Mouse (Mus musculus) heart, embryonic 11.5 days (tissue): ENCODE measurements around the gene Sirpa. TPM values are rescaled to one million over a fixed set of nuclear protein-coding genes. Genes with fewer than 3 reads are reported as not detected.

Source experiments
- ATAC-seq: fragments of 200-750 bp; cut with Nextera tagmentation; replicated peaks from 2 replicates; pipeline ENCODE4 v1.8.0; 2017; ENCODE audit warnings: moderate library complexity; ENCODE audit not compliant: insufficient number of reproducible peaks, low FRiP score, low TSS enrichment
- H3K27ac ChIP-seq: fragments of 300-500 bp; sonication (generic); 2 replicates; pipeline ENCODE4 v1.5.1; 2014; ENCODE audit warnings: mild to moderate bottlenecking, low read depth, low read length
- H3K27me3 ChIP-seq: fragments of 300-500 bp; sonication (generic); 2 replicates; pipeline ENCODE4 v1.6.1; 2014; ENCODE audit warnings: mild to moderate bottlenecking, low read length, mixed read lengths; ENCODE audit not compliant: control insufficient read depth, insufficient read depth
- H3K36me3 ChIP-seq: fragments of 300-500 bp; sonication (generic); 2 replicates; pipeline ENCODE4 v1.6.1; 2014; ENCODE audit warnings: mild to moderate bottlenecking, low read length, moderate library complexity, mixed read lengths; ENCODE audit not compliant: control insufficient read depth, insufficient read depth
- H3K4me1 ChIP-seq: fragments of 300-500 bp; sonication (generic); 2 replicates; pipeline ENCODE4 v1.6.1; 2014; ENCODE audit warnings: low read length; ENCODE audit not compliant: control insufficient read depth, insufficient read depth
- H3K4me2 ChIP-seq: fragments of 300-500 bp; sonication (generic); 2 replicates; pipeline ENCODE4 v1.6.1; 2014; ENCODE audit warnings: mild to moderate bottlenecking, moderate library complexity
- H3K4me3 ChIP-seq: fragments of 300-500 bp; sonication (generic); 2 replicates; pipeline ENCODE4 v1.5.1; 2014; ENCODE audit warnings: low read depth, low read length
- H3K9ac ChIP-seq: fragments of 300-500 bp; sonication (generic); 2 replicates; pipeline ENCODE4 v1.6.1; 2014; ENCODE audit warnings: mild to moderate bottlenecking, low read depth, low read length, moderate library complexity
- H3K9me3 ChIP-seq: fragments of 300-500 bp; sonication (generic); replicated peaks from 2 replicates; pipeline ENCODE4 v1.6.1; 2016; ENCODE audit warnings: low read length; ENCODE audit not compliant: control insufficient read depth
- WGBS: fragments of 180-500 bp; shearing (Covaris S2); extraction: QIAGEN DNeasy Blood & Tissue Kit; methylation state at CpG from one replicate; pipeline ENCODE4 v1.1.7; 2014; ENCODE audit not compliant: insufficient replicate concordance; 5-methylcytosine and 5-hydroxymethylcytosine counted together
- polyA plus RNA-seq: library from polyadenylated mRNA; unstranded; fragments of >200 nt; fragmentation: Nextera tagmentation; extraction: Ambion mirVana; gene quantifications from 2 replicates; pipeline ENCODE4 v1.2.1, GENCODE M21; 2014

Sirpa gene
- polyA plus RNA-seq, 1 experiment from 2014 or later, result 13.0 TPM

DNA sequence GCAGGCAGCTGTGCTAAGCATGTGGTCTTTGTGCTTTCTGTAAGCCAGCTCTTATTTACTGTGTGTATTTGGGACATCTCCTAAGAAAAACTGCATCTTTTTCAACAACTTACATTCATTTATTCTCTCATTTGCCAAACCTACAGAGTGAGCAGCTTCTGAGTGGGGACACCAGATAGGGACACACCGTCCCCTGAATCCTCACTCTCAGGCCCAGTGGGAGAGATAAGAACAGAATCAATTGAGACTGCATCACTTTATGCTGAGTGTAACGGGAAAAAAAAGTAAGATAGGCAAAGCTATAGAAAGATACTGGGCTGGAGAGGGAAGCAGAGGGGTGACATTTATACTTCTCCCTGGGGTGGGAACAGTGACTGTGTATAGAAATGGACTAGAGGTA, 61.0 kb downstream of the Sirpa start:
- H3K4me3 ChIP-seq, result no peak overlapping the region
- ATAC-seq, result no peak
- no peak overlapping the region for H3K27ac ChIP-seq
- no peaks in the 10 kb centered on the region for H3K36me3 ChIP-seq
- no peaks in the 10 kb centered on the region for H3K27me3 ChIP-seq
- WGBS, result 43% methylated on average over 2 of the region's 2 CpGs
- H3K9me3 ChIP-seq, result no peaks in the 10 kb centered on the region
- H3K9ac ChIP-seq, result no peak overlapping the region
- H3K4me1 ChIP-seq, result no peaks in the 10 kb centered on the region
- no peak overlapping the region for H3K4me2 ChIP-seq

DNA sequence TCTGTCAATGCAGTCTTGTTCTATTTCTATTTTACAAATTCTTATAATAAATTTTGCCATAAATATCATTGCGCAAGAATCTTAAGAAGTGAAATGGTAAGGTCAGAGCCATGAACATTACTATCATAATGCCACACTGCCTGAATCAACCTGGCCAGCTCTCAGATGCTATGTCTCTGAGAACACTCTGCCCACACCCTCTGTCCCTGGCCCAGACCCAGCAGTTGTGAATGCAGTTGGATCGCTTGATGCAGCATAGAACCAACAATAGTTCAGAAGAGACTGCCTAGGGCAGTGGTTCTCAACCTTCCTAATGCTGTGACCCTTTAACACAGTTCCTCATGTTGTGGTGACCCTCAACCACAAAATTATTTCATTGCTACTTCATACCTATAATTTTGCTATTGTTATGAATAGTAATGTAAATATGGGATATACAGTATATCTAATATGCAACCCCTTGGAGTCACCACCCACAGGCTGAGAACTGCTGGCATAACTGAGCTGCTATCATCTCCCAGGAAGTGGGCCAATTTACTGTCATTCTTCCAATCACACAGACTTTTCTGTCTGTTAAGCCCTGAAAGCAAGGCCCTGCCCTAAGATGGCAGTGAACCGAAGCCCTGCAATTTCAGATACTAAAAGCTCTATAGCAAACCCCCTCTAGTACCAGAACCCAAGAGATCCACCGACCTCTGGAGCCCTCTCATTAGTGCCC, 61.8 kb downstream of the Sirpa start:
- H3K27ac ChIP-seq, result no peak overlapping the region
- 78% methylated on average over 4 of the region's 4 CpGs for WGBS
- H3K4me1 ChIP-seq, result no peaks in the 10 kb centered on the region
- H3K4me2 ChIP-seq, result no peak overlapping the region
- H3K4me3 ChIP-seq, result no peak overlapping the region
- H3K9ac ChIP-seq, result no peak overlapping the region
- no peak for ATAC-seq
- H3K36me3 ChIP-seq, result no peaks in the 10 kb centered on the region
- no peaks in the 10 kb centered on the region for H3K9me3 ChIP-seq
- H3K27me3 ChIP-seq, result no peaks in the 10 kb centered on the region

GRCm38 (mm10) chr2:129655033-129655432, 62.4 kb downstream of the Sirpa start:
- Histone ChIP-seq H3K9ac (no peak overlapping the region), H3K27me3 (no peaks in the 10 kb centered on the region), H3K4me2 (no peak overlapping the region), H3K9me3 (no peaks in the 10 kb centered on the region), H3K36me3 (no peaks in the 10 kb centered on the region), H3K4me3 (no peak overlapping the region), H3K4me1 (no peaks in the 10 kb centered on the region), H3K27ac (no peak overlapping the region)
- no peak for ATAC-seq
- 90% methylated on average over 4 of the region's 4 CpGs for WGBS

- H3K27me3 ChIP-seq, result no peaks in the 10 kb centered on the region
- H3K4me2 ChIP-seq, result no peak overlapping the region
- no peak overlapping the region for H3K4me3 ChIP-seq
- no peak for ATAC-seq
- H3K36me3 ChIP-seq, result no peaks in the 10 kb centered on the region
- H3K9me3 ChIP-seq, result no peaks in the 10 kb centered on the region
- H3K9ac ChIP-seq, result no peak overlapping the region
- H3K4me1 ChIP-seq, result no peaks in the 10 kb centered on the region
- no peak overlapping the region for H3K27ac ChIP-seq
- 80% methylated on average over 4 of the region's 4 CpGs for WGBS
These were observed 66.2 kb downstream of the Sirpa start for GRCm38 (mm10) chr2:129658796-129659195.

DNA sequence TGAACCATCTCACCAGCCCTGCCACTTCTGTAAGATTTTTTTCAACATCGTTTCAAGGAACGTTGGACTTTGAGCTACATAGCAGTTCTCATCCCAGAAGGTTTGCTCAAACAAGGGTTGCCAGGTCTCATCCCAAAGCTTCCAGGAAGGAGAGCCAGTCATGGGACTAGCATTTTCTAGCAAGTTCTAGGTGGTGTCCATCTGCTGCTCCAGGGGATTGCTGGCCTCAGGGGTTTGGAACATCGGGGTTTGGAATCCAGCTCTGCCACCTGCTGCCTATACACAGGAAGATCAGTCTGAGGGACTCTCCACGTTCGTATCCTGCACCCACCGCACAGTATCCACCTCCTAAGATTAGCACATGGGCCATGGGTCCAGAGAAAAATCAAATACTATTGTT, 67.4 kb downstream of the Sirpa start:
- H3K9ac ChIP-seq, result no peak overlapping the region
- H3K27ac ChIP-seq, result no peak overlapping the region
- H3K4me1 ChIP-seq, result no peaks in the 10 kb centered on the region
- no peak for ATAC-seq
- no peaks in the 10 kb centered on the region for H3K36me3 ChIP-seq
- H3K4me3 ChIP-seq, result no peak overlapping the region
- 60% methylated on average over 6 of the region's 6 CpGs for WGBS
- no peak overlapping the region for H3K4me2 ChIP-seq
- H3K27me3 ChIP-seq, result no peaks in the 10 kb centered on the region
- no peaks in the 10 kb centered on the region for H3K9me3 ChIP-seq

DNA sequence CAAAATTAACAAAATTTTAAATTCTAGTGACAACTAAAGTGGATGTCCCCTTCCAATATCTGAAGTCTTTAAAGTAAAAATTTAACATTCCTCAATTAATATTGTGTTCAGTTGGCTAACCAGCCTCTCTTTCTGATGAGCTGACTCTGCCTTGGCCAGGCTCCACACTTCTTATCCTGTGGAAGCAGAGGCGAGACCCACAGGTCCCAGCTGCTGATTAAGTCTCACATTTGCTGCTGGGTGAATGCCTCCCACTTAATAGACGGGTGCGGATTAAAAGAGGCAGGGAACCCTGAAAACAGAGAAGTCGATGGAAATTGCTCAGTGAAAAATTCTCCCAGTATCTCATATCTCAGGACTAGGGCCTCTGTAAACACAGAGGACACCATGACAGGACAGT, 69.8 kb downstream of the Sirpa start:
- H3K9ac ChIP-seq, result no peak overlapping the region
- H3K9me3 ChIP-seq, result no peaks in the 10 kb centered on the region
- 57% methylated on average over 4 of the region's 4 CpGs for WGBS
- no peaks in the 10 kb centered on the region for H3K36me3 ChIP-seq
- no peaks in the 10 kb centered on the region for H3K27me3 ChIP-seq
- H3K4me2 ChIP-seq, result no peak overlapping the region
- no peak overlapping the region for H3K27ac ChIP-seq
- ATAC-seq, result no peak
- no peak overlapping the region for H3K4me3 ChIP-seq
- H3K4me1 ChIP-seq, result no peaks in the 10 kb centered on the region

DNA sequence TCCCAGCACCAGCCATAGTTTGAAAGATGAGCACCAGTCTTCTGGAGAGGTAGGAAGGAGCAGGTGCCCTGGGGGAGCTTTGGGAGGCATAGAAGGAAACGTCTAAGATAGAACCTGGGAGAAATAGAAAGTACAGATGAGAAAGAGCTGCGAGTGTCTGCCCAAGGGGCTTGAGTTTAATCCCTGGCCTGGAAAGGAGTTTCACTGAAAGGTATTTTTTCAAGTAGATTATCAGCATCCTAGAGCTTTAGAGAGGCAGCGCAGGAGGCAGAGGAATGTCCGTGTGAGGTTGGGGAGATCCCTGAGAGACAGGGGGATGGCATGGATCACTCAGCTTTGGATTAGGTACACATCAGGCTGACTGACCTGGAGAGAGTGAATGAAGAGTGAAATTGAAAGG, 79.3 kb downstream of the Sirpa start:
- Histone ChIP-seq H3K27me3 (no peaks in the 10 kb centered on the region), H3K4me1 (no peaks in the 10 kb centered on the region), H3K27ac (no peak overlapping the region), H3K4me2 (no peak overlapping the region), H3K9ac (no peak overlapping the region), H3K4me3 (no peak overlapping the region), H3K36me3 (no peaks in the 10 kb centered on the region), H3K9me3 (no peaks in the 10 kb centered on the region; the same call in 1 of the 2 replicates)
- ATAC-seq, result no peak
- WGBS, result 65% methylated on average over 4 of the region's 4 CpGs

- no peak overlapping the region for H3K4me2 ChIP-seq
- no peak overlapping the region for H3K27ac ChIP-seq
- no peaks in the 10 kb centered on the region for H3K4me1 ChIP-seq
- no peaks in the 10 kb centered on the region; the same call in 1 of the 2 replicates for H3K9me3 ChIP-seq
- H3K36me3 ChIP-seq, result no peaks in the 10 kb centered on the region
- H3K4me3 ChIP-seq, result no peak overlapping the region
- ATAC-seq, result no peak
- no peak overlapping the region for H3K9ac ChIP-seq
- peaks cover 2% of the 10 kb centered on the region; the same call in 1 of the 2 replicates for H3K27me3 ChIP-seq
- WGBS, result 35% methylated on average over 13 of the region's 13 CpGs
These were observed 82.5 kb downstream of the Sirpa start for GRCm38 (mm10) chr2:129674935-129675634.

- peaks cover 2% of the 10 kb centered on the region; the same call in 1 of the 2 replicates for H3K27me3 ChIP-seq
- no peak overlapping the region for H3K4me2 ChIP-seq
- no peak overlapping the region for H3K9ac ChIP-seq
- WGBS, result 81% methylated on average over 2 of the region's 2 CpGs
- no peak overlapping the region for H3K4me3 ChIP-seq
- no peaks in the 10 kb centered on the region for H3K36me3 ChIP-seq
- no peak for ATAC-seq
- H3K9me3 ChIP-seq, result no peaks in the 10 kb centered on the region
- H3K4me1 ChIP-seq, result no peaks in the 10 kb centered on the region
- H3K27ac ChIP-seq, result no peak overlapping the region
These were observed 85.0 kb downstream of the Sirpa start for GRCm38 (mm10) chr2:129677664-129678063.
